Mouse (Mus musculus): Measurements from ENCODE around the gene Hes5. TPM values are rescaled to one million over a fixed set of nuclear protein-coding genes. Genes with fewer than 3 reads are reported as not detected.

Gene Hes5
- polyA plus RNA-seq, 1 experiment from 2014 or later: 47.4 TPM

- DNase-seq (ENCODE audit: low spot score) (no peak), ATAC-seq (replicated peaks; ENCODE audit: insufficient number of reproducible peaks, low FRiP score, low TSS enrichment, low read depth) (no peak)
- H3K4me3 ChIP-seq (ENCODE audit: low read depth, low read length): no peak overlapping the region
- WGBS: 81% methylated on average over 4 of the region's 4 CpGs
- no peak overlapping the region for H3K4me2 ChIP-seq (ENCODE audit: low read depth, low read length)
- no peak overlapping the region for H3K9ac ChIP-seq (replicated peaks; ENCODE audit: low read length)
- peaks cover 16% of the 10 kb centered on the region for H3K36me3 ChIP-seq (replicated peaks; ENCODE audit: control insufficient read depth, insufficient read depth, low read depth, low read length)
- peaks cover 3% of the 10 kb centered on the region; the same call in 1 of the 2 replicates for H3K27me3 ChIP-seq (ENCODE audit: control insufficient read depth, insufficient read depth, low read length)
- H3K27ac ChIP-seq (replicated peaks; ENCODE audit: low read depth, low read length): no peak overlapping the region
- H3K4me1 ChIP-seq (ENCODE audit: control insufficient read depth, insufficient read depth, low read length): peaks cover 6% of the 10 kb centered on the region
- H3K9me3 ChIP-seq (replicated peaks; ENCODE audit: control insufficient read depth, low read length): no peaks in the 10 kb centered on the region
Measured at GRCm38 (mm10) chr4:154980110-154980509, 19.4 kb downstream of the Hes5 start.

- peaks cover 13% of the 10 kb centered on the region for H3K36me3 ChIP-seq (replicated peaks; ENCODE audit: control insufficient read depth, insufficient read depth, low read depth, low read length)
- H3K9ac ChIP-seq (replicated peaks; ENCODE audit: low read length): no peak overlapping the region
- no peaks in the 10 kb centered on the region for H3K9me3 ChIP-seq (replicated peaks; ENCODE audit: control insufficient read depth, low read length)
- peaks cover 3% of the 10 kb centered on the region; the same call in 1 of the 2 replicates for H3K27me3 ChIP-seq (ENCODE audit: control insufficient read depth, insufficient read depth, low read length)
- no peak overlapping the region for H3K4me3 ChIP-seq (ENCODE audit: low read depth, low read length)
- WGBS: 85% methylated on average over 6 of the region's 6 CpGs
- no peak for ATAC-seq (replicated peaks; ENCODE audit: insufficient number of reproducible peaks, low FRiP score, low TSS enrichment, low read depth)
- no peak overlapping the region for H3K27ac ChIP-seq (replicated peaks; ENCODE audit: low read depth, low read length)
- H3K4me1 ChIP-seq (ENCODE audit: control insufficient read depth, insufficient read depth, low read length): peaks cover 6% of the 10 kb centered on the region
- DNase-seq (ENCODE audit: low spot score): no peak
- H3K4me2 ChIP-seq (ENCODE audit: low read depth, low read length): no peak overlapping the region
Measured at GRCm38 (mm10) chr4:154981076-154981475, 20.4 kb downstream of the Hes5 start.

GRCm38 (mm10) chr4:154981530-154981929 lies 20.8 kb downstream of the Hes5 start:
- Histone ChIP-seq H3K9ac (replicated peaks; ENCODE audit: low read length) (no peak overlapping the region), H3K4me2 (ENCODE audit: low read depth, low read length) (no peak overlapping the region), H3K36me3 (replicated peaks; ENCODE audit: control insufficient read depth, insufficient read depth, low read depth, low read length) (peaks cover 9% of the 10 kb centered on the region), H3K9me3 (replicated peaks; ENCODE audit: control insufficient read depth, low read length) (no peaks in the 10 kb centered on the region), H3K4me3 (ENCODE audit: low read depth, low read length) (no peak overlapping the region), H3K4me1 (ENCODE audit: control insufficient read depth, insufficient read depth, low read length) (peaks cover 6% of the 10 kb centered on the region), H3K27ac (replicated peaks; ENCODE audit: low read depth, low read length) (no peak overlapping the region), H3K27me3 (ENCODE audit: control insufficient read depth, insufficient read depth, low read length) (peaks cover 3% of the 10 kb centered on the region; the same call in 1 of the 2 replicates)
- WGBS: 59% methylated on average over 7 of the region's 7 CpGs
- no peak; the same call in 1 of the 2 replicates for ATAC-seq (replicated peaks; ENCODE audit: insufficient number of reproducible peaks, low FRiP score, low TSS enrichment, low read depth)
- peak; percentile 77 for DNase-seq (ENCODE audit: low spot score)

GRCm38 (mm10) chr4:154982247-154983120 lies 21.8 kb downstream of the Hes5 start:
- ATAC-seq (replicated peaks; ENCODE audit: insufficient number of reproducible peaks, low FRiP score, low TSS enrichment, low read depth) (no peak), DNase-seq (ENCODE audit: low spot score) (no peak)
- no peak overlapping the region for H3K27ac ChIP-seq (replicated peaks; ENCODE audit: low read depth, low read length)
- no peak overlapping the region for H3K9ac ChIP-seq (replicated peaks; ENCODE audit: low read length)
- no peaks in the 10 kb centered on the region for H3K9me3 ChIP-seq (replicated peaks; ENCODE audit: control insufficient read depth, low read length)
- no peak overlapping the region for H3K4me2 ChIP-seq (ENCODE audit: low read depth, low read length)
- peaks cover 9% of the 10 kb centered on the region for H3K36me3 ChIP-seq (replicated peaks; ENCODE audit: control insufficient read depth, insufficient read depth, low read depth, low read length)
- H3K27me3 ChIP-seq (ENCODE audit: control insufficient read depth, insufficient read depth, low read length): peaks cover 3% of the 10 kb centered on the region; the same call in 1 of the 2 replicates
- no peak overlapping the region for H3K4me3 ChIP-seq (ENCODE audit: low read depth, low read length)
- peaks cover 6% of the 10 kb centered on the region for H3K4me1 ChIP-seq (ENCODE audit: control insufficient read depth, insufficient read depth, low read length)
- 73% methylated on average over 18 of the region's 19 CpGs for WGBS

GRCm38 (mm10) chr4:154983767-154984166 lies 23.0 kb downstream of the Hes5 start:
- 21% methylated on average over 24 of the region's 24 CpGs for WGBS
- Histone ChIP-seq H3K4me1 (ENCODE audit: control insufficient read depth, insufficient read depth, low read length) (peaks cover 6% of the 10 kb centered on the region), H3K4me3 (ENCODE audit: low read depth, low read length) (no peak overlapping the region), H3K36me3 (replicated peaks; ENCODE audit: control insufficient read depth, insufficient read depth, low read depth, low read length) (no peaks in the 10 kb centered on the region; the same call in 1 of the 2 replicates), H3K9ac (replicated peaks; ENCODE audit: low read length) (peak overlapping the region; percentile 18; the same call in 1 of the 2 replicates), H3K27ac (replicated peaks; ENCODE audit: low read depth, low read length) (no peak overlapping the region), H3K9me3 (replicated peaks; ENCODE audit: control insufficient read depth, low read length) (no peaks in the 10 kb centered on the region), H3K4me2 (ENCODE audit: low read depth, low read length) (peak overlapping the region; percentile 7; the same call in 1 of the 2 replicates), H3K27me3 (ENCODE audit: control insufficient read depth, insufficient read depth, low read length) (peaks cover 3% of the 10 kb centered on the region; the same call in 1 of the 2 replicates)
- DNase-seq (ENCODE audit: low spot score) (no peak), ATAC-seq (replicated peaks; ENCODE audit: insufficient number of reproducible peaks, low FRiP score, low TSS enrichment, low read depth) (no peak)

GRCm38 (mm10) chr4:154985151-154985777 lies 24.5 kb downstream of the Hes5 start:
- no peak overlapping the region for H3K27ac ChIP-seq (replicated peaks; ENCODE audit: low read depth, low read length)
- no peak overlapping the region for H3K4me2 ChIP-seq (ENCODE audit: low read depth, low read length)
- H3K9me3 ChIP-seq (replicated peaks; ENCODE audit: control insufficient read depth, low read length): no peaks in the 10 kb centered on the region
- WGBS: 69% methylated on average over 5 of the region's 5 CpGs
- DNase-seq (ENCODE audit: low spot score): no peak
- no peak overlapping the region for H3K4me3 ChIP-seq (ENCODE audit: low read depth, low read length)
- no peak overlapping the region for H3K9ac ChIP-seq (replicated peaks; ENCODE audit: low read length)
- peaks cover 6% of the 10 kb centered on the region for H3K4me1 ChIP-seq (ENCODE audit: control insufficient read depth, insufficient read depth, low read length)
- no peak for ATAC-seq (replicated peaks; ENCODE audit: insufficient number of reproducible peaks, low FRiP score, low TSS enrichment, low read depth)
- no peaks in the 10 kb centered on the region; the same call in 1 of the 2 replicates for H3K36me3 ChIP-seq (replicated peaks; ENCODE audit: control insufficient read depth, insufficient read depth, low read depth, low read length)
- peaks cover 3% of the 10 kb centered on the region; the same call in 1 of the 2 replicates for H3K27me3 ChIP-seq (ENCODE audit: control insufficient read depth, insufficient read depth, low read length)

GRCm38 (mm10) chr4:154986096-154986495 lies 25.4 kb downstream of the Hes5 start:
- Histone ChIP-seq H3K27me3 (ENCODE audit: control insufficient read depth, insufficient read depth, low read length) (peaks cover 3% of the 10 kb centered on the region; the same call in 1 of the 2 replicates), H3K27ac (replicated peaks; ENCODE audit: low read depth, low read length) (no peak overlapping the region), H3K9me3 (replicated peaks; ENCODE audit: control insufficient read depth, low read length) (no peaks in the 10 kb centered on the region), H3K36me3 (replicated peaks; ENCODE audit: control insufficient read depth, insufficient read depth, low read depth, low read length) (no peaks in the 10 kb centered on the region), H3K9ac (replicated peaks; ENCODE audit: low read length) (peak overlapping the region; percentile 14; the same call in 1 of the 2 replicates), H3K4me2 (ENCODE audit: low read depth, low read length) (no peak overlapping the region), H3K4me1 (ENCODE audit: control insufficient read depth, insufficient read depth, low read length) (peaks cover 6% of the 10 kb centered on the region), H3K4me3 (ENCODE audit: low read depth, low read length) (no peak overlapping the region)
- WGBS: 24% methylated on average over 17 of the region's 17 CpGs
- ATAC-seq (replicated peaks; ENCODE audit: insufficient number of reproducible peaks, low FRiP score, low TSS enrichment, low read depth) (no peak), DNase-seq (ENCODE audit: low spot score) (peak; percentile 83)
